Mouse (Mus musculus) Muller cell, postnatal 12 days (primary cell): ENCODE measurements at regions not wholly inside any gene's neighbourhood (a gene's known extent, or its start where the extent isn't known, plus 50 kb on each side); places are given as distances from the start of the nearest gene placed in this dataset.

Experiments used
- DNase-seq: peaks from one replicate; pipeline ENCODE4 v3.0.0-alpha.2; 2015; ENCODE audit errors: inconsistent ontology term

DNA sequence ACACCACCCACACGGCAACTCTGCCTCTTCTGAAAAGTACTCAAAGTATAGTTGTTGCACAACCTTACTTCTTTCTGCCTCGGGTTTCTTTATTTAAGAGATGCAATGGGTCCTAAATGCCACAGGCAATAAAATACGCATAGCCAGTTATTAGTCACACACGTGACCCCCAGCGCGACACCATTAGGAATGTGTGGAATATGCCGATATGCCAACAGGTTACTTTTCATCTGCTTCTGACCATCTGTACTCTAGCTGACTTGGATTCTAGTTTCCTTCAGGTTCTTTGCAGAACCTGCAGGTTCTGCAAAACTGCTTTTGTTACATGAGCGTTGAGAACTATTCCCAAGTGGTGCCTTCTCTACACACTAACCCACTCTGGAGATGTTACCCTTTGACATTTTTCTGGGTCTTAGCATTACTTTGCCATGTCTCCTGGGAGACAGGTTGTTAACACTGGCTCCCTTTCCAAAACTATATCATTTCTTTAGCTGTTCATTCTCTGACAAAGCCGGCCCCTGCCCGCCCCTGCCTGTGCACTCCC, 515.6 kb downstream of the Gja1 start:
- DNase-seq: no peak

DNA sequence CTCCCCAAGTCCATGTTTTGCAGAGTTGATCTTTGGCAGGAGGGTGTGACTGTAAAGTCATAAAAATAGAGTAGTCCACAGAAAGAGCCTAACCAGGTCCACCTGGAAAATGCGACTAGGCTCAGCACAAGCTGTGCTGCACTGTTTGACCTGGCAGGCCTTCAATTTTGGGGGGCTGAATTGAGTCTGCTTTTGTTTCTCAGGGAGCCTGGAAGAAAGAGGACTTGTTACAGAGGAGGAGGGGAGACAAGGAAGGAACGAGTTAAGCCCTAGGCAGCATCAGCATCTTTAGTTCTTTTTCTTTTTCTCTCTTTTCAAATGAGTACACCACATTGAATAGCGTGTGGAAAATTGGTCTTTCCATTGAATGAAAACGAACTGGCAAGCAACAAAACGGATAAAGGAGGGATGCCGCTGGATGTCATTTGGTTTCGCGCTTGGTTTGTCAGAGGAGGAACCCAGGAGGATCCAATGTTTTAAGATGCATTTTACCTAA, 516.1 kb downstream of the Gja1 start:
- no peak for DNase-seq

DNA sequence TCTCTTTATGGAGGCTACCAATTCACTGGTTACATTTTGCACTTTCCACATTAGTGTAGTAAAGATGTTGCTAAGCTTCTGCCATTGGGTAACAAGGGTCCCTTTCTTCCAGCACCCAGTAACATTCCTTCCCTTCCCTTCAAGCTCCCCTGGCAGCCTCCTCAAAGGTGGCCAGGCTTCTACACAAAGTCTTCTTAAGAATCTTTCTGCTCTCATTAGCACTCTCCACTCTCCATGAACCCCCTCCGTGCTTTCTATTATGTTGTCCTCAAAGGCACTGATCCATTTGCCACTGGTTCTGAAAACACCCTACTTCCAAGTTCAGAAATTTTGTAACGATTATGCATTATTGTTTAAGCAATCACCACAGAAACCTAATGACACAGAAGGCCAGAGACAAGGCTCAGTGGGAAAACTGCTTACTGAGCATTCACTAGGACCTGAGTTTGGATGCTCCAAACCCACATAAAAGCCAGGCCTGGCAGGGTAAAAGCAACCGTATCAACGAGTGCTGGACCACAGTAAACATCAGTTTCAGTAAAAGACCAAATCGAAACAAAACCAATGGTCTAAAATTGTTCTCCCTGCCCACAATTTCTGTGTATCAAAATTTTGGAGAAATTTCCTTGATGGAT, 522.6 kb downstream of the Gja1 start:
- DNase-seq: peak; percentile 14

- DNase-seq: no peak
These were observed 523.8 kb downstream of the Gja1 start for GRCm38 (mm10) chr10:56900914-56901313.

- DNase-seq: no peak
These were observed 535.6 kb downstream of the Gja1 start for GRCm38 (mm10) chr10:56912711-56913110.

DNA sequence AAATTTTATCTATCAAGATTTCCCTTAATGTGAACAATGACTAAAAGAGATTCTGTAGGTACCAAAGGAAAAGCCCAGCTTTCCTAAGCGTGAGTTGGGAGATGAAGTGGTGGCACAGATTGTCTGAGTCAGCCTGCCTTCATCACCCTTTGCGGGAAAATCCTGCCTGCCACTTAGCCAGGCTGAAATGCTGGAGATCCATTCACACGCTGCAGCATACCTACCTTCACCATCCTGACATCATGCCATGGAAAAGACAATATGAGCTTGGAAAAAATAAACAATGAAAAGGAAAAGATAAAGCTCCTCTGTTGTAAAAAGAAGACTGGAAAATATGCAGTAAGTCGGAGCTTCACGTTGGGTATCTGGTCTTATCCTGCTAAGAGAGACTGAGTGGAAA, 537.0 kb downstream of the Gja1 start:
- no peak for DNase-seq

DNA sequence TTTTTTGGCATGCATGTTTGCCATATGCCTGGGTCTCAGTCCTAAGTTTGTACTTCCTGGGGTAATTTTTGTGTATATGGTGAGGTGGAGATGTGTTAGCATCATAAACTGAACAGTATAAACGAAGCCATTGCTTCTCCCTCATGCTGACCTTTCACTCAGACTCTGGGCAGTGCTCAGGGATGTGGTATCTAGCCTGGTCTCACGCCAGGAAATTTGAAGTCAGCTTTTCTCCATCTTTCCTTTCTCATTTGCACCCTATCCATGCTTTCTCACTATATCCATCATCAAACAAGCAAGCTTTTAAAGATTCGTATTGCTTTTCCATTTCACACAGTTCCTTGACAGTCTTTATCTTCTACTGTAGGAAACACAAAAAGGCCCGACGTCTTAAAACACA, 541.3 kb downstream of the Gja1 start:
- no peak for DNase-seq

DNA sequence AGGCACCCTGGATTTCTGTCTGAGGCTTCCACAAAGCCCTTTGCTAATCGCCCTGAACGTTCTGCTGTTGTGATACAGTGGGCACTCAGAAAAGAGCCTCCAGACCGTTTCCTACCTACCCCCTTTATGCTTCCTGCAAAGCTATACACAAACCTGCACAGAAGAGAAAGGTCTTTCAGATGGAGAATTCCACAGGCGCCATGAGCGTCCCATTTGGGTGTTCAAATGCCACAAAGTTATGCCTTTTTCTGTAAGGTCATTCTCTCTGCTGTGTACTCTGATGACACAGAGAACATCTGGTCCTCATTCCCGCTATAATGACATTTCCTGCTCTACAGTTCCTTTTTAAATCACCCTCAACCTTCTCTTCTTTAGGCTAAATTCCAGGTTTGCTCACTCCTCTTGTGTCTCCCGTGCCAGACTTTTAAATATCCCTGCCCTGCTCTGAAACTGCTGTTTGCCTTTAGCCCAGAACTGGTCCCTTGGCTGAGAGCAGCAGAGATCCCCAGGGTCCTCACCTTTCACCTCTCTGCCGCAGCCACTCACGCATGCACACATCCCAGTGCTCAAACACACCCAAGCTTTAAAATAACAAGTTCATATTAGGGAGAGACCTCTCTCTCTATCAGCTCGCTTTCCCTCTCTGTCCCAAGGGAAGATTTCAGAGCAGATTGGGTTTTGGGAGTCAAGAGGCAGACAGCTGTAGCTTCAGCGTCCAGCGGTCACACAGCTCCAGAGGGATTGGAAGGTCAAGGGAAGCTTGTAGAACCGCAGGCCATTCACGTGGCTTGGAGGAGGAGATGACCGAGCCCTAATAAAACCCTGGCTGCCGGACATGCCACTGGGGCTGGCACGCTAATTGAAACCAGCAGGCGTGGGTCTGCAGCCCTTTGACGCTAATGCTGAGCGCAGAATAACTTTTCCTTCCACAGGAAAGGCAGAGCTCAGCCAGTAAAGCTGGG, 543.9 kb downstream of the Gja1 start:
- peak; percentile 76 for DNase-seq

DNA sequence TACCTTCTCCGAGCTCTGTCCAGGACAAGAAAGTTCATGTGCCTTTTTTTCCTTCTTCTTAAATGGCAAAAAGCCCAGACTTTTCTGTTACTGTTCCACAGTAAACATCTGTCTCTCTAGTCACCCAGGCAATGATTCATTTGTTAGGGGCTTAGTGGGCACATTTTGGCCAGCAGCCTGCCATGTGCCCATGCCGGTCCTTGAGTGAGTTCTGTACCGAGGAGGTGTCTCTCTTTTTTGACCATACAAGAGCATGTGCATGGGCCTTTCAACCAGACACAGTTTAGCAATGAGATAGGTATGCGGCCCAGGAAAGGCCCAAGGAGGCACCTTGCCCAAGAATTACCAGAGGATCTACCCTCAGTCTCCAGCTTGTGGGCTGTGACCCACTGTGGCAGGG, 551.0 kb upstream of the Hsf2 start:
- DNase-seq: no peak

GRCm38 (mm10) chr10:56941972-56942371, 544.2 kb upstream of the Hsf2 start:
- DNase-seq: no peak

- peak; percentile 76 for DNase-seq
These were observed 541.6 kb upstream of the Hsf2 start for GRCm38 (mm10) chr10:56944434-56945145.

GRCm38 (mm10) chr10:56956728-56957127, 529.5 kb upstream of the Hsf2 start:
- DNase-seq: no peak

DNA sequence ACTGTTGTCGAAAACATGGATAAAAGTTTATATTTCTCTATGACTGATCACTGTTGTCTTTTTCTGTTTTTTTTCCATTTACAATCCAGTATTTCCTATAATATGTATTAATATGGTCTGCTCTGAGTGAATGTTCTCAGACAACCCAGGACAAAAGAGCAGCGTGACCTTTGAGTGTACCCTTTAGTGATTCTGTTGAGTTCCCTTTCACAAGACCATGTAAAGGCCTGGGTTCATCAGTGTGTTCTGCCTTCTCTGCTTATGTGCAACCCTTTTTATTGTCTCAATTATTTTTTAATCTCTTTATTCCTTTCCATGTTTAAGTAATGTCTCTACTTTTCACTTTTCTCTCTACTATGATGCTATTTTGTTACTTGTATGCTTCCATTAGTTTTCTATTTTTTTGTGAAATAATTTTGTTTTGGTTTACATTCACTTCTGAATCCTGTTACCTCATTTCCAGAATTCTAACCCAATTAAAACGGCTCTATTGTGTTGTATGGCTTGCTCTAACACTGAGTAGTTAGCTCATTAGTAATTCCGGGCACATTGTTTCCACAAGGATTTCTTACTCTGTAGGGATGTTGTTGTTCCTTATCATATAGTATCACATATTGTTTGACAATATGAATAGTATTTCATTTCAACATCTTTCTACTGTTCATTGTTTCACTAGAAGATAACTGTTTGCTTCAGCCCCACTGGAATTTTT, 523.9 kb upstream of the Hsf2 start:
- no peak for DNase-seq

DNA sequence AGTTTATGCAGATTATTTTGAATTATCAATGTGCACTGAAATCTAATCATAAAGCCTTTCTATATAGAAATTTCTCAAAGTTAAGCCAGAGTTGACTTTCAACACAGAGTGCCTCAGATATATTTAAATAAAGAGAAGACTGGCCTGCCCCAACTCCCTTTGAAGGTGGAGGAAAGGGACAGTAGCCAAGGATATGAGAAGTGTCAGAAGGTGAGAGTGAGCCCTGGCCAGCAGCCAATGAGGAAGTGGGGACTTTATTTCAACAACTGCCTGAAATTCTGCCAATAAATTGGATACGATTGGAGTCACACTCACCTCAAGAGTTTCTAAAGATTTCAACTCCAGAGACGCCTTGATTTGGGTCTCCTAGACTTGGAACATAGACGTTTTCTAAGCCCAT, 523.0 kb upstream of the Hsf2 start:
- DNase-seq: no peak

DNA sequence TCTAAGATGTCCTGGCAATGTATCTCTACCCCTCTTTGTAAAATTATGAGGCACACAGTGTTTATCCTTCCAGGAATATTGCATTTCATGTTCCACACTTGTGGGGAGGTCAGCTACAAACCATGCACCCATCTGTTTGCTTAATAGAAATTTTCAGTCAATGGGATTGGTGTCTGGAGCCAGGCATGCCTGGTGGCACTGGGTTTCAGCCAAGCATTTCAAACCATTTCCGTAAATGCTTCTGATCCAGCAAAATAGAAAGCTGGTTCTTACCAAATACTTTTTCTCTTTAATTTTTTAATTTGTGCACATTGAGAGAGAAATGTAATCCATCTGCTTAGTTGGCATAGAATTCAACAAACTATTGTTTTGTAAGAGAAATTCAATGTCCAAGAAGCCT, 517.3 kb upstream of the Hsf2 start:
- peak; percentile 29 for DNase-seq

GRCm38 (mm10) chr10:56974812-56975211, 511.4 kb upstream of the Hsf2 start:
- DNase-seq: no peak

- DNase-seq: no peak
These were observed 506.6 kb upstream of the Hsf2 start for GRCm38 (mm10) chr10:56979601-56980000.

DNA sequence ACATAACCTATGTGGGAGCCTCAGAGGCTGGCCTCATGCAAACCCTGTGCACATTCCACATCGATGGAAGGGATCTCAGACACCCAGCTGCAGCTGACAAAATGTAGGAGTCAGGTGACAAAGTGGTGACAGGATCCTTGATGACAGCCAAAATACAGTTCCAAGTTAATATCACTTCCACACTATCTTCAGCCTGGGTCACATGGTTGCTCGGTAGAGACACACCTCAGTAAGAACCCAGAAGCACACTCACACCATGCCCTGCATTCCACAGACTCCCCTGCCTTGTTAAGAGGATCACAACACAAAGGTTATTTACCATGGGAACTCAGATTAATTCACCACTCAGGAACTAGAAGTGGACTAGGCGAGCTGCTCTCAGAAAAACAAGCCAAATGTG, 505.4 kb upstream of the Hsf2 start:
- no peak for DNase-seq

DNA sequence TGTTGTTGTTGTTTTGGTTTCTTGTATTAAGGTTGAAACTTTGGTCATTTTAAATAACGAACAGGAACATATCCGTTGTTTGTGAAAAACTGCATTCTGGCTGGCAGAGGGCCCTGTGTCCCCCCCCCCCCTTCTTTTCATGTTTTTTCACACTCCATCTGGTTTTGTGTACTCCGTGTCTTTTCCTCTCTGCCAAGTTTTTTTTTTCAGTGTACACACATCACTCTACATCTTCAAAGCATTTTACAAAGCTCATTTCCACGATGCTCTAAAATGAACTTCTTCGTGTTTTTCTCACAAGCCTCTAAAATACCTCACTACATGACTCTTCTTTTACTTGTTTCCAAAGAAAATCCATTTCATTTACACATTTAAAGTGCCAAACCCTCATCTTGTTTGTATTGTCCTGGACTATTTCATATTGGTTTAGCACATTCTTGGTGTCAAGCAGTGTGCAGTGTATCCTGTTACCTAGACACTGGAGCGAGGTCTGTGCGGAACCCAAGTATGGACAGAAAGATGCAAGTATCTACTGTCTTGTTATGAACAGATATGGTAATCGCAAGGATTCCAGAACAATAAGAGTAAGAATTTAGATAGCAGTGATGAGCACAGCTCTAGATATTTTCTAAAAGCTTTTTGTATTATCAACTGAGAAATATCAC, 503.5 kb upstream of the Hsf2 start:
- DNase-seq: no peak

- no peak for DNase-seq
These were observed 491.2 kb upstream of the Hsf2 start for GRCm38 (mm10) chr10:56994969-56995368.
